Mouse (Mus musculus): ENCODE results near the gene A2ml1.

DNA sequence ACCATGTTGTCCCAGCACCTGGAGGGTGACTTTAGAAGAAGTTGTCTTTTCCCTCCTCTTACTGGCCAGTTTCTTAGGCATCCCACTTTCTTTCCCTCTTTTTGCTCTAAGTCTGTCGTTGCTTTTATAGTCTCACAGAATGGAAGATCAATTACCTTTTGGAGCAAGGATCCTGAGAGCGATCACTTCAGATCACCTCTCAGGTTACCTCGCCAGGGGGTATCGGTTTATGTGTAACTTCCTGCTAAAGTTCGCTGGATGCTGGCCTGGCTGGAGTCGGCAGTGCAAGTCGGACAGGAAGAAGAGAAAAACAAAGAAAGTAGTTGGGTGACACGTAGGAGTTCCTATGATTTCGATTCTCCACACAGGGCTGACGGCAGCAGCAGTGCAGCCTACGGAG lies at the start of gene A2ml1:
- TF ChIP-seq POLR2A (IDR thresholded peaks at IDR 0.05; ENCODE audit: borderline replicate concordance, control insufficient read depth, low read depth, low read length) (no peak), CTCF (IDR thresholded peaks at IDR 0.05; ENCODE audit: control insufficient read depth, insufficient read depth, low read length) (no peak)
